9 mouse cellular contexts compared by ENCODE assay signal in the genomic region with DNA sequence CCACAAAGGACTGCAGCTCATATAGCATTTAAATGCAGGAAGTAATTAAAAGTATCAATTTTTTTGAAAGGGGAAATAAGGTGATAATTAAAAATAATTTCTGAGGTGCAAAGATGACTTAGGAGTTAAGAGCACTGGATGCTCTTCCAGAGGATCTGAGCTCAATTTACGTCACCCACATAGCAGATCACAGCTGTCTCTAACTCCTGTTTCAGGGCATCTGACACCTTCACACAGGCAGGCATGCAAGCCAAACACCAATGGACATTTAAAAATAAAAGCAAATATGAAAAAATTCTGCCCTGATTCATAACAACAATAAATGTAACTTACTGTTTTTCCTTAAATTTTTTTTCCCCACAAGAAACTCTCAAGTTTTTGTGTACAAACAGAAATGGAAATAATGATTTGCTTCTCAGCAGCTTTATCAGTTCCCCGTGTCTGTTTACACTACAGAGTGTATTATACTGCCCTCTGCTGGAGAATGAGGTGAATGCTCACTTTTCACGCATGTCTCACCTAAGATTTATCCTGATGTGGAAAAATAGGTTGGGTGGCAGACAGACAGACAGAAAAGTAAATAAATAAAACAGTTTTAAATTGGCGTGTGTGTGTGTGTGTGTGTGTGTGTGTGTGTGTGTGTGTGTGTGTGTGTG. TPM values are rescaled to one million over a fixed set of nuclear protein-coding genes. Genes with fewer than 3 reads are reported as not detected.
DNase-seq lines count a peak whose midpoint lies in the region; ATAC-seq and TF ChIP-seq lines count a peak whose summit lies in the region.
"Had no signal": no experiment of that assay in that cellular context is flagged by ENCODE, and none has a peak within 500 bp of the region (broad histone marks: within the 10 kb centered on the region; RNA-seq: fewer than 3 reads in every experiment).

No protein-coding gene starts in this region.

- H3K27ac ChIP-seq in heart, embryonic 12.5 days (ENCODE audit: poor library complexity, severe bottlenecking): no peak overlapping the region
- H3K27ac ChIP-seq in cortical plate, adult 2 months (ENCODE audit: insufficient read depth, low read length): no peak overlapping the region

- peak; percentile 22; the same call in 1 of the 2 replicates for TF ChIP-seq CTCF in cortical plate, adult 2 months (IDR thresholded peaks at IDR 0.05; ENCODE audit: extremely low read depth, insufficient read depth, low read length)

- H3K4me2 ChIP-seq in heart, embryonic 12.5 days: no peak overlapping the region

- H3K9ac ChIP-seq in heart, embryonic 12.5 days: no peak overlapping the region

- no peaks in the 10 kb centered on the region for H3K4me1 ChIP-seq in heart, embryonic 12.5 days (replicated peaks)
- H3K4me1 ChIP-seq in cortical plate, adult 2 months (ENCODE audit: control insufficient read depth, insufficient read depth, low read length): no peaks in the 10 kb centered on the region

- H3K4me3 ChIP-seq in heart, embryonic 12.5 days: no peak overlapping the region
- no peak overlapping the region for H3K4me3 ChIP-seq in cortical plate, adult 2 months (ENCODE audit: insufficient read depth, low read length)

- TF ChIP-seq POLR2A in cortical plate, adult 2 months (IDR thresholded peaks at IDR 0.05; ENCODE audit: extremely low read depth, insufficient read depth, low read length): no peak

- H3K36me3 ChIP-seq in heart, embryonic 12.5 days: no peaks in the 10 kb centered on the region

- no peak for ATAC-seq in heart, embryonic 12.5 days (ENCODE audit: insufficient number of reproducible peaks, low FRiP score)
- ATAC-seq in monocyte, adult 5-6 weeks (replicated peaks; ENCODE audit: insufficient number of reproducible peaks, low FRiP score, low TSS enrichment, poor library complexity, severe bottlenecking): no peak

- DNase-seq in heart, postnatal 10 days: peak; percentile 3 to 13
- DNase-seq in right cerebral cortex, adult 2 months (ENCODE audit: low spot score in 2 of 2): peak; percentile 25 to 38
- DNase-seq in right cerebral cortex, postnatal 14 days: no peak
- peak; percentile 10 for DNase-seq in lung, postnatal 36 days
- no peak for DNase-seq in spleen, postnatal 14 days (ENCODE audit: low spot score in 2 of 2)

- WGBS in heart, embryonic 12.5 days: 3% methylated on average over 4 of the region's 4 CpGs

- no peaks in the 10 kb centered on the region for H3K27me3 ChIP-seq in heart, embryonic 12.5 days (replicated peaks)

- no peaks in the 10 kb centered on the region for H3K9me3 ChIP-seq in heart, embryonic 12.5 days (replicated peaks)

- intact Hi-C loops in heart, postnatal 10 days (cut with DNase I): loop anchor here (2.0 kb wide), 1 partner anchor 818 kb away; no protein-coding TSS in a partner anchor

RNA-seq across cellular contexts. Expression of gene Tfap2b, which starts 29.8 kb away (rescaled TPM):
- total RNA-seq in heart, postnatal 10 days (2021): not detected
- 0.23 and 0.31 TPM in 2 replicates for polyA plus RNA-seq in heart, embryonic 12.5 days (2016; fragmentation: Nextera tagmentation; extraction: Ambion mirVana)
- 0.29 and 0.42 TPM in 2 replicates for polyA plus RNA-seq in cortical plate, adult 2 months (2012; rRNA removed)
- total RNA-seq in monocyte, adult 5-6 weeks (2017): not detected in 3 replicates
- polyA plus RNA-seq: small intestine, adult 2 months had no signal

Comparison
In these comparisons a context has a peak if more than half of its experiments do, and no peak if none do; other contexts are left out.
1. DNase-seq: peak in heart, postnatal 10 days (2 of 2), right cerebral cortex, adult 2 months (2 of 2) and lung, postnatal 36 days (single experiment); none in right cerebral cortex, postnatal 14 days (single experiment) and spleen, postnatal 14 days (0 of 2).